Mouse (Mus musculus): ENCODE data around the gene Itga4. TPM values are rescaled to one million over a fixed set of nuclear protein-coding genes. Genes with fewer than 3 reads are reported as not detected.

Gene Itga4
- polyA plus RNA-seq, 1 experiment from 2014 or later = 3.1 TPM

- peaks cover 7% of the 10 kb centered on the region; the same call in 1 of the 2 replicates for H3K27me3 ChIP-seq
- no peak overlapping the region for H3K4me2 ChIP-seq (replicated peaks)
- H3K9ac ChIP-seq (replicated peaks) = no peak overlapping the region
- no peaks in the 10 kb centered on the region for H3K36me3 ChIP-seq
- H3K4me3 ChIP-seq (replicated peaks) = no peak overlapping the region
- no peaks in the 10 kb centered on the region for H3K9me3 ChIP-seq
- WGBS = 88% methylated on average over 5 of the region's 5 CpGs
- no peak for ATAC-seq
- H3K27ac ChIP-seq = no peak overlapping the region
- H3K4me1 ChIP-seq (replicated peaks) = peaks cover 2% of the 10 kb centered on the region; the same call in 1 of the 2 replicates
Observed at GRCm38 (mm10) chr2:79248283-79248682, 6.9 kb upstream of the Itga4 start.

DNA sequence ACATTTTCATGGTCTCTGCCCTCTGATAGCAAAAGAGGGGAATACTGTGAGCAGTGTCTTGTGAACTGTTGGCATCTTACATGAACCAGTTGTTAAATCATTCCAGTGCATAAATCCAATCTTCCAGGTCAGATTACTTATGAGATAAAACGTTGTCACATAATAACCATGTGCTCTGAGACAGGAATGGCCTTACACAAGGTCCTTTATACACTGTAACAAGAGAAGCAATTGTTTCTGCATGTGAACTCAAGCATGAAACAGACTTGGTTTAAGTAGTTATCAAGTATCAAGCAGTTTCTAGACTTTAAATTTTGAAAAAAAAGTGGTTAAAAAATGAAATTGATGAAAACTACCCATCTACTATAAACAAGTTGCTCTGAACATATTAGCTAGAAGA lies 4.7 kb upstream of the Itga4 start:
- H3K9me3 ChIP-seq = no peaks in the 10 kb centered on the region
- no peak overlapping the region for H3K4me2 ChIP-seq (replicated peaks)
- H3K9ac ChIP-seq (replicated peaks) = no peak overlapping the region
- no peak overlapping the region for H3K27ac ChIP-seq
- no peak for ATAC-seq
- WGBS = 28% methylated on average over 1 of the region's 1 CpGs
- no peaks in the 10 kb centered on the region for H3K36me3 ChIP-seq
- peaks cover 7% of the 10 kb centered on the region; the same call in 1 of the 2 replicates for H3K27me3 ChIP-seq
- peaks cover 9% of the 10 kb centered on the region; the same call in 1 of the 2 replicates for H3K4me1 ChIP-seq (replicated peaks)
- no peak overlapping the region for H3K4me3 ChIP-seq (replicated peaks)

GRCm38 (mm10) chr2:79253754-79254197 lies 1.4 kb upstream of the Itga4 start:
- no peaks in the 10 kb centered on the region for H3K36me3 ChIP-seq
- WGBS = 49% methylated on average over 8 of the region's 8 CpGs
- ATAC-seq = no peak

GRCm38 (mm10) chr2:79254588-79255191 lies 536 bp upstream of the Itga4 start:
- peak overlapping the region; percentile 66; the same call in 1 of the 2 replicates for H3K9ac ChIP-seq (replicated peaks)
- 0 out of 2 replicates have a peak, but pooled peaks cover 6% of the 10 kb centered on the region for H3K27me3 ChIP-seq
- peak overlapping the region; percentile 51; the same call in 1 of the 2 replicates for H3K4me3 ChIP-seq (replicated peaks)
- peak; percentile 74 for ATAC-seq
- H3K4me1 ChIP-seq (replicated peaks) = peaks cover 14% of the 10 kb centered on the region
- WGBS = 60% methylated on average over 3 of the region's 3 CpGs
- H3K9me3 ChIP-seq = no peaks in the 10 kb centered on the region
- peak overlapping the region; percentile 79 for H3K4me2 ChIP-seq (replicated peaks)
- H3K36me3 ChIP-seq = no peaks in the 10 kb centered on the region
- no peak overlapping the region for H3K27ac ChIP-seq

More at GRCm38 (mm10) chr2:79253754-79254197, 1.4 kb upstream of the Itga4 start:
- Histone ChIP-seq H3K4me2 (replicated peaks) (no peak overlapping the region), H3K4me3 (replicated peaks) (no peak overlapping the region), H3K9me3 (no peaks in the 10 kb centered on the region), H3K27ac (no peak overlapping the region), H3K4me1 (replicated peaks) (peaks cover 14% of the 10 kb centered on the region), H3K27me3 (0 out of 2 replicates have a peak, but pooled peaks cover 6% of the 10 kb centered on the region), H3K9ac (replicated peaks) (no peak overlapping the region)

DNA sequence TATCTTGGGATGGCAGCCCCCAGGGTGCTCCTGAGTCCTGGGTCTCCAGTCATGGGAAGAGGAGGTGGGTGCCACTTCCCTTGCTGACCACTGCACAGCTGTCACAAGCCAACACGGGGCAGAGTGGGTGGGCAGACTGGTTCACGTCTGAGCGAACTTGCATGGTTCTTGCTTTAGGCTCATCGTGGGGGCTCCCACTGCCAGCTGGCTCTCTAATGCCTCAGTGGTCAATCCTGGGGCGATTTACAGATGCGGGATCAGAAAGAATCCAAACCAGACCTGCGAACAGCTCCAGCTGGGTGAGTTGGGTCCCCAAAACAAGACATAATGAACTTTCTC lies 744 bp downstream of the Itga4 start:
- Histone ChIP-seq H3K4me1 (replicated peaks) (peaks cover 14% of the 10 kb centered on the region), H3K27ac (no peak overlapping the region), H3K9me3 (no peaks in the 10 kb centered on the region), H3K4me2 (replicated peaks) (peak overlapping the region; percentile 79), H3K27me3 (0 out of 2 replicates have a peak, but pooled peaks cover 6% of the 10 kb centered on the region), H3K36me3 (no peaks in the 10 kb centered on the region), H3K9ac (replicated peaks) (peak overlapping the region; percentile 66), H3K4me3 (replicated peaks) (peak overlapping the region; percentile 51)
- 15% methylated on average over 7 of the region's 7 CpGs for WGBS
- peak; percentile 60 for ATAC-seq

- no peak overlapping the region for H3K27ac ChIP-seq
- H3K9me3 ChIP-seq = no peaks in the 10 kb centered on the region
- ATAC-seq = no peak
- H3K4me1 ChIP-seq (replicated peaks) = peaks cover 14% of the 10 kb centered on the region
- H3K27me3 ChIP-seq = 0 out of 2 replicates have a peak, but pooled peaks cover 6% of the 10 kb centered on the region
- H3K4me3 ChIP-seq (replicated peaks) = peak overlapping the region; percentile 51
- H3K36me3 ChIP-seq = no peaks in the 10 kb centered on the region
- peak overlapping the region; percentile 79 for H3K4me2 ChIP-seq (replicated peaks)
- 78% methylated on average over 1 of the region's 1 CpGs for WGBS
- H3K9ac ChIP-seq (replicated peaks) = no peak overlapping the region
Observed at GRCm38 (mm10) chr2:79256376-79256775, 1.1 kb downstream of the Itga4 start.

DNA sequence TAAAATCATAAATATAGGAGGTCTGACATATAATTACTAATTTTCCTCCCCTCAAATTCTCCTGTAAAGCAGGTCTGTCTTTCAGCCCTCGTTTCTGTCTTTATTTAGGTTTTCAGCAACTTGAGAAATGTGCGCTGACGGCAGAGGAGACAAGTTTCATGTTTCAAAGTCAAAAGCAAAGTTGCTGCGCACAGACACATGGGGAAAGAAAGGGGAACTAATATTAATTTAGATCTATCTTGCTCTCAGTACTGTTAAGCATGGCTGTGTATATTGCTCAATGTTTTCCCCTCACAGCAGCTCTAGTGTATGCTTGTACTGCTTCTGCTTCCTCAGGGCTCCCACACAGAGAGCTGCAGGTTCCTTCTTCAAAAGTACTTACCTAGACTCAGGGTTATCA lies 1.7 kb downstream of the Itga4 start:
- Histone ChIP-seq H3K27me3 (0 out of 2 replicates have a peak, but pooled peaks cover 6% of the 10 kb centered on the region), H3K9ac (replicated peaks) (no peak overlapping the region), H3K27ac (no peak overlapping the region), H3K4me1 (replicated peaks) (peaks cover 14% of the 10 kb centered on the region), H3K9me3 (no peaks in the 10 kb centered on the region), H3K4me3 (replicated peaks) (no peak overlapping the region), H3K36me3 (no peaks in the 10 kb centered on the region), H3K4me2 (replicated peaks) (peak overlapping the region; percentile 16; the same call in 1 of the 2 replicates)
- no peak for ATAC-seq
- 80% methylated on average over 4 of the region's 4 CpGs for WGBS

- H3K4me2 ChIP-seq (replicated peaks) = no peak overlapping the region
- no peaks in the 10 kb centered on the region for H3K9me3 ChIP-seq
- no peak for ATAC-seq
- WGBS = 67% methylated on average over 4 of the region's 4 CpGs
- H3K9ac ChIP-seq (replicated peaks) = no peak overlapping the region
- 0 out of 2 replicates have a peak, but pooled peaks cover 6% of the 10 kb centered on the region for H3K27me3 ChIP-seq
- H3K4me3 ChIP-seq (replicated peaks) = no peak overlapping the region
- no peak overlapping the region for H3K27ac ChIP-seq
- H3K36me3 ChIP-seq = no peaks in the 10 kb centered on the region
- peaks cover 14% of the 10 kb centered on the region for H3K4me1 ChIP-seq (replicated peaks)
Observed at GRCm38 (mm10) chr2:79257411-79257810, 2.2 kb downstream of the Itga4 start.

DNA sequence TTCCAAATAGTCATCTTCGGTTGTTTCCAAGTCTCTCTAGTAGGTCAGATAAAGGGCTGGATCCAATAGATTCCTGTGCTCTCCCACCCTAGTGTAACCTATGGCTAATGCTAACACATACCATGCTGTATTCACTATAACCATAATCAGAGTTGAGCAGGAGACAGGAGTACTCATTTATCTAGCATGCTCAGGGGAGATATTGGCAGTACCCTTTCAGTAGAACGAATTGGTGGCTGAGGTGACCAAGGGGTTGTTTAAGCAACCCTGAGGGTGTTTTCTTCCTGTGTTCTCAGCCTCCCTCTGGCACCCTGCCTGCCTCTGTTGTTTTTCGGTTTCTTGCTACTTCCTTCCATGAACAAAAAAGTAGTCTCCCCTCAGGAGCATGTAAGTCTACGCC lies 4.1 kb downstream of the Itga4 start:
- H3K27ac ChIP-seq = no peak overlapping the region
- ATAC-seq = no peak
- H3K4me3 ChIP-seq (replicated peaks) = no peak overlapping the region
- H3K36me3 ChIP-seq = no peaks in the 10 kb centered on the region
- H3K9me3 ChIP-seq = no peaks in the 10 kb centered on the region
- peaks cover 11% of the 10 kb centered on the region for H3K4me1 ChIP-seq (replicated peaks)
- H3K27me3 ChIP-seq = 0 out of 2 replicates have a peak, but pooled peaks cover 4% of the 10 kb centered on the region
- no peak overlapping the region for H3K9ac ChIP-seq (replicated peaks)
- 83% methylated on average over 4 of the region's 4 CpGs for WGBS
- no peak overlapping the region for H3K4me2 ChIP-seq (replicated peaks)

DNA sequence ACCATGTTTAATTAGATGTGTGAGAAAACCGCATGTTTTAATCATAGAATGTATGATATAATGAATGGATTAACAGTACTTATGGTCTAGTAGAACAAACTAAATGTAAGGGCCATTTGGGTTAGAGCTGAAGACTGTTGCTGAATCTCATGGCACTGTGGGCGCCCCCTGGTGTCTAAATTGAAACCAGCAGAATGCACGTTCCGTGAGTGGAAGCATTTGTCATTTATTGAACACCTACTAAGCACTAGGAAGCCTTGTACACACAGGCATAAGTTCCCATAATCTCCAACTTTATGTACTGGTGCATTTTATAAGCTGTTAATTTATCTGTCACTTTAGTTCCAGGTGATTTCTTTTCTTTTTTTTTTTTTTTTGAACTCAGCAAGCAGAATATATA lies 10.4 kb downstream of the Itga4 start:
- Histone ChIP-seq H3K36me3 (no peaks in the 10 kb centered on the region), H3K4me3 (replicated peaks) (no peak overlapping the region), H3K4me2 (replicated peaks) (no peak overlapping the region), H3K27me3 (no peaks in the 10 kb centered on the region), H3K27ac (no peak overlapping the region), H3K9me3 (no peaks in the 10 kb centered on the region), H3K4me1 (replicated peaks) (no peaks in the 10 kb centered on the region), H3K9ac (replicated peaks) (no peak overlapping the region)
- 43% methylated on average over 4 of the region's 4 CpGs for WGBS
- no peak for ATAC-seq

DNA sequence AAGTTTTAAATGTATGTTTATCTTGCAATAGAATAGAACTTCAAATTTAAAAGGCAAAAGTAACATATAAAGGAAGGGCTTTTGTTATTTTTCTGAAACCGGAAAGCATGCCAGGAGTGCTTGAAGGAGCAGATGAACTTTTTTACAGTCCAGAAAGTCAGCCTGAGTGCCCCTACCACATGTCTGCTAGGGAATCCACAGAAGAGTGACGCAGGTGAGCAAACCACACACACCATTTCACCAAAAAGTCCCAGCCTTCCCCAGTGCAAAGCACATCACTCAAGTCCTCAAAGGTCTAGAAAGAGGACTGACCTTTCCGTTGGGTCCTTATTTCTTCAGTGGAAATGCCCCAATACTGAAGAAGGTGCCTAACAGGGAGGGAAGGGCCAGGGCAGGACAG lies 11.3 kb downstream of the Itga4 start:
- no peaks in the 10 kb centered on the region for H3K9me3 ChIP-seq
- no peak overlapping the region for H3K4me2 ChIP-seq (replicated peaks)
- H3K27ac ChIP-seq = no peak overlapping the region
- H3K4me3 ChIP-seq (replicated peaks) = no peak overlapping the region
- H3K4me1 ChIP-seq (replicated peaks) = no peaks in the 10 kb centered on the region
- 94% methylated on average over 3 of the region's 3 CpGs for WGBS
- ATAC-seq = no peak
- no peak overlapping the region for H3K9ac ChIP-seq (replicated peaks)
- no peaks in the 10 kb centered on the region for H3K36me3 ChIP-seq
- H3K27me3 ChIP-seq = no peaks in the 10 kb centered on the region

DNA sequence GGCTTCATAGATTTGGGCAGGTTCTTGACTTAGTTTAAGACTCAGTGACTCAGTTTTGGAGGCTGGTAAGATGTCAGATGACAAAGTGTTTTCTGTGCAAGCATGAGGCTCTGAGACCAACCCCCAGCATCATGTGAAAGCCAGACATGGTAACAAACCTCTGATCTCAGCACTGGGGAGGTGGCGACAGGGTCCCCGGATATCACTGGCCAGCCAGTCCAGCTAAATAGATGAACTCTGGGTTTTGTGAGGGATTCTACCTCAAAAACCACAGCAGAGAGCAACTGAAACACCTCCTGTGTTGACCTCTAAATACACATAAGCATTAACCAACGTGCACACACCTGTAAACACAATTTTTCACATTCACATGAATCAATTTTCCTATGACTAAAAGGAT lies 12.0 kb downstream of the Itga4 start:
- 83% methylated on average over 3 of the region's 3 CpGs for WGBS
- H3K4me2 ChIP-seq (replicated peaks) = no peak overlapping the region
- no peak overlapping the region for H3K27ac ChIP-seq
- H3K9ac ChIP-seq (replicated peaks) = no peak overlapping the region
- no peaks in the 10 kb centered on the region for H3K9me3 ChIP-seq
- ATAC-seq = no peak
- no peaks in the 10 kb centered on the region for H3K27me3 ChIP-seq
- H3K36me3 ChIP-seq = no peaks in the 10 kb centered on the region
- H3K4me3 ChIP-seq (replicated peaks) = no peak overlapping the region
- no peaks in the 10 kb centered on the region for H3K4me1 ChIP-seq (replicated peaks)

- H3K9ac ChIP-seq (replicated peaks) = no peak overlapping the region
- no peak overlapping the region for H3K27ac ChIP-seq
- no peaks in the 10 kb centered on the region for H3K9me3 ChIP-seq
- H3K36me3 ChIP-seq = no peaks in the 10 kb centered on the region
- no peaks in the 10 kb centered on the region for H3K27me3 ChIP-seq
- H3K4me2 ChIP-seq (replicated peaks) = no peak overlapping the region
- 77% methylated on average over 4 of the region's 4 CpGs for WGBS
- ATAC-seq = no peak
- H3K4me3 ChIP-seq (replicated peaks) = no peak overlapping the region
- H3K4me1 ChIP-seq (replicated peaks) = no peaks in the 10 kb centered on the region
Observed at GRCm38 (mm10) chr2:79268863-79269262, 13.6 kb downstream of the Itga4 start.

Data from midbrain, embryonic 13.5 days (tissue).